ENCODE assay signal across 14 mouse cellular contexts in the genomic region with DNA sequence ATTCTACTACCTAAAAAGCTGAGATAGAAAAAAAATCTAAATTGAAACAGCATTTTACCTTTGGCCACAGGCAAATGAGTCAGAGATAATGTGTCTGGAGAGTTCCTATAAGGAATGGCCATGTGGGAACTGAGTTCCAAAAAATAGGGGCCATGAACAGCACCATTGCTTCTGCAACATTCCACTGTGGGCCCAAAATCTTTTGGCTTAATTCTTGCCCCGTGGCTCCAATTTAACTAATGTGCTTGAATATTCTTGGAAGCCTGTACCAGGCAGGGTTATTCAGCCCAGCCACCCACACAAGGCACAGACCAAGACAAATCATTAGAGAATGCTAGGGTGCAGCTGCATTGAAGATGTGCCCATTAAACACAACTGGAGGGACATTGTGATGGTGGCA. TPM values are rescaled to one million over a fixed set of nuclear protein-coding genes. Genes with fewer than 3 reads are reported as not detected.
"Had no signal": no experiment of that assay in that cellular context is flagged by ENCODE, and none has a peak within 500 bp of the region (broad histone marks: within the 10 kb centered on the region; RNA-seq: fewer than 3 reads in every experiment).

No protein-coding gene starts in this region.

- DNase-seq: liver, postnatal 0 days; lung, embryonic 14.5 days; lung, postnatal 10 days; lung, postnatal 4 days; midbrain, embryonic 14.5 days; retina, postnatal 1 day; right cerebral cortex, adult 18-20 months; right cerebral cortex, postnatal 25 days; right cerebral cortex, postnatal 4 days; spleen, adult 18-20 months; thymus, adult 2 months; thymus, postnatal 25 days; thymus, postnatal 4 days had no signal

RNA-seq across cellular contexts. Expression of a gene that starts 6.8 kb away (rescaled TPM):
- total RNA-seq: megakaryocyte-erythroid progenitor cell, adult 5-6 weeks had no signal
